Mouse (Mus musculus): ENCODE measurements at regions not wholly inside any gene's neighbourhood (a gene's known extent, or its start where the extent isn't known, plus 50 kb on each side); places are given as distances from the start of the nearest gene placed in this dataset.
"Not testable (repeated sequence)": the region's sequence is repeated elsewhere in the genome, so short reads cannot be mapped to it uniquely, and the experiment has no call there.

- no peaks in the 10 kb centered on the region for H3K36me3 ChIP-seq (ENCODE audit: insufficient read depth)
- no peak for ATAC-seq (ENCODE audit: insufficient read depth)
- no peak overlapping the region for H3K9ac ChIP-seq
- DNase-seq = no peak
- H3K4me1 ChIP-seq (ENCODE audit: insufficient read depth) = no peaks in the 10 kb centered on the region
- 65% methylated on average over 4 of the region's 4 CpGs for WGBS
- no peaks in the 10 kb centered on the region for H3K9me3 ChIP-seq (ENCODE audit: low read depth, low read length)
- H3K4me3 ChIP-seq (ENCODE audit: low read depth, low read length) = no peak overlapping the region
- H3K27me3 ChIP-seq (ENCODE audit: insufficient read depth, low read length) = no peaks in the 10 kb centered on the region
- H3K4me2 ChIP-seq = no peak overlapping the region
- no peak overlapping the region for H3K27ac ChIP-seq (ENCODE audit: low read depth)
- TF ChIP-seq CTCF (IDR thresholded peaks at IDR 0.05; ENCODE audit: low read depth) = no peak
Measured at GRCm38 (mm10) chr5:6590058-6590457, 713.9 kb upstream of the Tex47 start.

- not testable (repeated sequence) for H3K27ac ChIP-seq (ENCODE audit: low read depth); H3K9me3 ChIP-seq (ENCODE audit: low read depth, low read length); ATAC-seq (ENCODE audit: insufficient read depth); DNase-seq; H3K9ac ChIP-seq; H3K4me2 ChIP-seq; H3K4me3 ChIP-seq (ENCODE audit: low read depth, low read length); H3K4me1 ChIP-seq (ENCODE audit: insufficient read depth); H3K36me3 ChIP-seq (ENCODE audit: insufficient read depth); H3K27me3 ChIP-seq (ENCODE audit: insufficient read depth, low read length)
- WGBS = 80% methylated on average over 3 of the region's 3 CpGs
Measured at GRCm38 (mm10) chr5:6611151-6611550, 692.8 kb upstream of the Tex47 start.

- Histone ChIP-seq H3K27me3 (ENCODE audit: insufficient read depth, low read length) (no peaks in the 10 kb centered on the region), H3K36me3 (ENCODE audit: insufficient read depth) (no peaks in the 10 kb centered on the region), H3K4me1 (ENCODE audit: insufficient read depth) (no peaks in the 10 kb centered on the region), H3K9me3 (ENCODE audit: low read depth, low read length) (no peaks in the 10 kb centered on the region), H3K4me2 (no peak overlapping the region), H3K27ac (ENCODE audit: low read depth) (no peak overlapping the region), H3K9ac (no peak overlapping the region), H3K4me3 (ENCODE audit: low read depth, low read length) (no peak overlapping the region)
- no peak for TF ChIP-seq CTCF (IDR thresholded peaks at IDR 0.05; ENCODE audit: low read depth)
- DNase-seq = no peak
- 68% methylated on average over 3 of the region's 3 CpGs for WGBS
- no peak for ATAC-seq (ENCODE audit: insufficient read depth)
Measured at GRCm38 (mm10) chr5:6644869-6645268, 659.0 kb upstream of the Tex47 start.

- not testable (repeated sequence) for H3K9ac ChIP-seq; H3K27me3 ChIP-seq (ENCODE audit: insufficient read depth, low read length); H3K4me3 ChIP-seq (ENCODE audit: low read depth, low read length); H3K36me3 ChIP-seq (ENCODE audit: insufficient read depth); DNase-seq; H3K4me2 ChIP-seq; H3K27ac ChIP-seq (ENCODE audit: low read depth); H3K4me1 ChIP-seq (ENCODE audit: insufficient read depth); ATAC-seq (ENCODE audit: insufficient read depth); H3K9me3 ChIP-seq (ENCODE audit: low read depth, low read length)
- 60% methylated on average over 3 of the region's 3 CpGs for WGBS
Measured at GRCm38 (mm10) chr5:6676211-6676610, 627.7 kb upstream of the Tex47 start.

- ATAC-seq (ENCODE audit: insufficient read depth) = peak; percentile 95
- Histone ChIP-seq H3K9ac (no peak overlapping the region), H3K27ac (ENCODE audit: low read depth) (no peak overlapping the region), H3K4me3 (ENCODE audit: low read depth, low read length) (no peak overlapping the region), H3K9me3 (ENCODE audit: low read depth, low read length) (no peaks in the 10 kb centered on the region), H3K27me3 (ENCODE audit: insufficient read depth, low read length) (no peaks in the 10 kb centered on the region), H3K4me2 (no peak overlapping the region), H3K36me3 (ENCODE audit: insufficient read depth) (no peaks in the 10 kb centered on the region), H3K4me1 (ENCODE audit: insufficient read depth) (no peaks in the 10 kb centered on the region)
- peak; percentile 79 for DNase-seq
- TF ChIP-seq CTCF (IDR thresholded peaks at IDR 0.05; ENCODE audit: low read depth) = no peak
- WGBS = 43% methylated on average over 4 of the region's 4 CpGs
Measured at GRCm38 (mm10) chr5:6709668-6710309, 594.1 kb upstream of the Tex47 start.

- no peak overlapping the region for H3K9ac ChIP-seq
- no peaks in the 10 kb centered on the region for H3K9me3 ChIP-seq (ENCODE audit: low read depth, low read length)
- no peaks in the 10 kb centered on the region for H3K4me1 ChIP-seq (ENCODE audit: insufficient read depth)
- no peak for DNase-seq
- H3K4me3 ChIP-seq (ENCODE audit: low read depth, low read length) = no peak overlapping the region
- no peak overlapping the region for H3K4me2 ChIP-seq
- H3K27me3 ChIP-seq (ENCODE audit: insufficient read depth, low read length) = no peaks in the 10 kb centered on the region
- H3K27ac ChIP-seq (ENCODE audit: low read depth) = no peak overlapping the region
- 48% methylated on average over 1 of the region's 1 CpGs for WGBS
- H3K36me3 ChIP-seq (ENCODE audit: insufficient read depth) = no peaks in the 10 kb centered on the region
- no peak for ATAC-seq (ENCODE audit: insufficient read depth)
- TF ChIP-seq CTCF (IDR thresholded peaks at IDR 0.05; ENCODE audit: low read depth) = no peak
Measured at GRCm38 (mm10) chr5:6716179-6716578, 587.7 kb upstream of the Tex47 start.

- Histone ChIP-seq H3K27ac (ENCODE audit: low read depth) (no peak overlapping the region), H3K4me2 (no peak overlapping the region), H3K9me3 (ENCODE audit: low read depth, low read length) (no peaks in the 10 kb centered on the region), H3K4me3 (ENCODE audit: low read depth, low read length) (no peak overlapping the region), H3K27me3 (ENCODE audit: insufficient read depth, low read length) (no peaks in the 10 kb centered on the region), H3K4me1 (ENCODE audit: insufficient read depth) (no peaks in the 10 kb centered on the region), H3K36me3 (ENCODE audit: insufficient read depth) (no peaks in the 10 kb centered on the region), H3K9ac (no peak overlapping the region)
- 63% methylated on average over 1 of the region's 1 CpGs for WGBS
- DNase-seq (no peak), ATAC-seq (ENCODE audit: insufficient read depth) (no peak)
- TF ChIP-seq CTCF (IDR thresholded peaks at IDR 0.05; ENCODE audit: low read depth) = no peak
Measured at GRCm38 (mm10) chr5:6716630-6717029, 587.3 kb upstream of the Tex47 start.

Data from lung, embryonic 14.5 days (tissue).